Mouse (Mus musculus): ENCODE measurements around the gene Kif5c.
A peak's percentile ranks its signal among the peaks of the same experiment; 100 is the strongest.

Gene Kif5c

DNA sequence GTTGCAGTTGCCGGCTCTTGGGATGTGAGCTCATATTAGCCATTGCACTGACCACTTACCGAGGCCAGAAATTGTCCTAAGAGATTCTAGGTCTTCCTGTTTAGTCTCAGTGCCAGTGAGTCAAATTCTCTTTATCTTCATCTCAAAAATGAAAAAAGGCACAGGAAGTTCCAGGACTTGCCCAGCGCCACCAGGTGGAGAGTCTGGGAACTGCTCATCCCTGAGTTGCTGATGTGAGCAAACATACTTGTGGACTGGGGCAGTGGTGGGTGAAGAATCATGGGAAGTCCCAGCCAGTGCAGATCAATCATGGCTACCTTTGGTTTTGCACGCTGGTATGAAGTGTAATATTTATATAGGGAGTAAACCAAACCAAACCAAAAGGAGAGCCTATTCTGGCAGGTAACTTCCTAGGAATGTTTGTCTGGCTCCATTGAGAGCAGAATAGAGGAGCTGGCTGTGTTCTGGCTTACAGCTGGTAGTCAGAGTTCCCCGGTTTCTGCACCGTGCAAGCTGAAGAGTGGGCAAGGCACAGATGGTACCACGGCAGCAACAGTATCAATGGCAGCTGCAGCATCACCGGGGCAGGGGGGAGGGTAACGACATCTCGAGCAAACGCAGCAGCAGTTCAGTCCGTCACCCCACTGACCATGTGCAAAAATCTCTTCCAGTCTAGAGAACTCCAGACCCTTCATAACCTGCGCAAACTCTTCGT is 129.7 kb downstream of the Kif5c start:
- DNase-seq, result peak in 1 of 2 experiments; percentile 57

DNA sequence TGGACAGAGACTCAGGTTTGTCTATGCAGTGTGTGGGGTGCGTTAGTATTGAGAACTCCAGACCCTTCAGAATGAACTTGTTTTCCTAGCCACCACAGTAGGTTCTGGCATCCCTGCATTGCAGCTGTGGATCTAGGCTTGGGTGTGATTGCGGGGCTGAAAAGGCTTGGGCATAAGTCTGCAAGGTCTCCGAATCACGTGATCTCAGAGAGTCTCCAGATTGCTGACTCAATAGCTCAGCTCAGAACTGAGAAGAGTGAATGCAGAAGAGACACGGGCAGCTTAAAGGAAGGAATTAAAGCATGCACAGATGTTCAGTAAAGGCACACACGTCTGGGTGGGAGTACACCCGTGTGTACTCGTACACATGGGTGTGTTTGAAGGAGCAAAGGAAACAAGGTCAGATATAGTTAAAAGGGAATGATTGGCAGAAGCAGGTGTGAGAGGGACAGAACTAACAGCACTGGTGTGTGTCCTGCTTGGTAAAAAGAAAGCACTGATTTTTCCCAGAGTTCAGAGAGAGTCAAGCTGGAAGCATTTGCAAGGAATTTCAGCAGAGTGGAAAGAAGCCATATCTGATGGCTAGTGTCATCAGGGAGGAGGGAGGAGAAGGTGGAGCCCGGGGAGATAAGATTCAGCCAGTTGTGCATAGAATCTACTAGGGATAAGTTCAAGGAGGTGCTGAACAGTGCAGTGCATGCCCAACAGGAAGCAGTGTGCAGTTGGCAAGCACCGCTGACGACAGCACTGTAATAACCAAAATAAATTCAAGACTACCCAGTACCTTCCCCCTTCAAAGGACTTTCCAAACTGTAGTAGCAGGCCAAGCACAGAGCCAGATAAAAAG is 130.9 kb downstream of the Kif5c start:
- DNase-seq, result no peak

DNA sequence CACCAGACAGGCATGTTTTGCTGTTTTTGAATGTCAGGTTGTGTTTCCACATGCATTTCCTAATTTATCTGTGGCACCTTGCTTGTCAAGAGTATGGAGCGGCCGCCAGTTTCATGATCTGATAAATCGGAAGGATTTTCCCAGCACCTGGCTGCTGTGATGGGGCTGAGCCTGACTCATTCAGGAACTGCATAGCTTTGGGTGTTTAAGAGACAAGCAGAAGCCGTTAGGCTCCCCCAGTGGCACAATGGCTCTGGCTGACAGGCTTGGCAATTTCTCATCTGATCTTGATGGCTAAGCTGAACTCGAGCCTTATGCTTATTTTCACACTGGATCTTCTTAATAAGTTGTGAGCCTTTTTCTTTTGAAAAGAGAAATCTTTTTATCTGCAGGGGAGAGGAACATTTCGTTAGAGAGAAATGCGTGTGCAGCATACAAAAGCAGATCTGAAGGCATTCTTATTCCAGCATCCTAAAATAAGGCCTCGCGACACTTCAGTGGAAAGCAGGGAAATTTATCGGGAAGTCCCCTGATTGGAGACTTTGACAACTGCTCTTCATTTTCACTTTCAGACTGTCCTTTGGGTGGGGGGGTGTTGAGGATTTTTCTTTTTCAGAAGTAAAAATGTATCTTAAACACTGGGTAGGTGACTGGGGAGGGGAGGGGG is 132.6 kb downstream of the Kif5c start:
- DNase-seq, result no peak

DNA sequence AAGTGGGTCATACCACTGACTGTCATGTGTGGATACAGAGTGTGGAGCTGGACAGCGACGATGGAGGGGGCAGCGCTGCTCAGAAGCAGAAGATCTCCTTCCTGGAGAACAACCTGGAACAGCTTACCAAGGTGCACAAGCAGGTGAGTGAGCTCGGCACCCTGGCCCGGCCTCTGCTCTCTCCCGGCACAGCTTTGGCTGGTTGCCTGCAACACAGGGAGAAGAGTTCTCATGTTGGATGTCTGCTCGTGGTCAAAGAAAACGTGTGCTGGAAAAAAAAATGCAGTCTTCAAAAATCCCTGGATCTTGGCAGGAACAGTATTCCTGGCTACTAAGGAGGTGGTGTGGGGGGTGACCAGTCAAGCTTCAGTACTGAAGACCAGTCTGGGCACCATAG is 133.1 kb downstream of the Kif5c start:
- DNase-seq, result no peak

DNA sequence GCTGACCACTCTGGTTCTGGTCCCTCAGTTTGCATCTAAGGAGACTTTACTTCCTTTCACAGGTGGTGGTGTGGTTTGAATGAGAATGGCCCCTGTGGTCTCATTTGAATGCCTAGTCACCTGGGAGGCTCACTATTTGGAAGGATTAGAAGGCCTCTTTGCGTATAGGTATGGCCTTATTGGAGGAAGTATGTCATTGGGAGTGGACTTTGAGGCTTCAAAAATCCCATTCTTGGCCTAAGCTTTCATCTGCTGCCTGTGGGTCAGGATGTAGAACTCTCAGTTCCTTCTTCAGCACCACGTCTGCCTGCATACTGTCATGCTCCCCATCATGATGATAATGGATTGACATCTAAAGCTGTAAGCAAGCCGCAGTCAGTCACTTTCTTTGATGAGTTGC is 134.0 kb downstream of the Kif5c start:
- no peak for DNase-seq

DNA sequence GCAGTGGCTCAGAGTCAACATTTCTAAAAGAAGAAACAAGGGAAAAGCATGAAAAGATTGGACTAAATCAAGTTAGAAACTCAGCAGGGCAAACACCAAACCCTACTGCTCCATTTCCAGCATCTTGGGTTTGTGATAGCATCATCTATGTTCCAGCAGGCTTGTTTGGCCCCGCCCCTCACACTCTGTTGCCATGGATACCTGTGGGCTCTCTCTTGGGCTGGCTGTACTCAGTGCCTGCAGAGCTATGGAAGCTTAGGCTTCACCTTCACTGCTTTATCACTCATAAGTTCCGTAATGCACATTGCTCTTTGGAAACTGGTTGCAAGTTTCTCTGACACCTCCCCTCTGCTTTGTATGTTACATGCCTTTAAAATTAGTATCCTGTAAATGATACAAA is 136.0 kb downstream of the Kif5c start:
- DNase-seq, result peak in 1 of 2 experiments; percentile 35

DNA sequence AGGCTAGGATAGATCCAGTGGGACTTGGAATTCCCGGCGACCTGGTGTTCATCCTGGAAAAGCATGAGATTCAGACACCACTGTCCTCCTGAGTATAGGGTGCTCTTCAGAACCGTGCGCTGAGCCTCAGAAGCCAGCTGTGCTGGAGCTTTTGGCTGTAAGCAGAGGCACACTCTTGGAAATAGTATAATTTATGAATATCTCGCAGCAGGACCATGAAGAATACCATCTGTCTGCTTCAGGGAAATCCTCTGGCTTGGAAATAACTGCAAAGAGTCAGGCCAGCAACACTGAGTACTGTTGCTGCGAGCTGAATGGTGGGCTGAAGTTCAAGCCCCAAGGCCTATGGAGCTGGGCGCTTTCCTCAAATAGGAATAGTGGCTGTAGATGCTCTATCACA is 138.5 kb downstream of the Kif5c start:
- no peak for DNase-seq

DNA sequence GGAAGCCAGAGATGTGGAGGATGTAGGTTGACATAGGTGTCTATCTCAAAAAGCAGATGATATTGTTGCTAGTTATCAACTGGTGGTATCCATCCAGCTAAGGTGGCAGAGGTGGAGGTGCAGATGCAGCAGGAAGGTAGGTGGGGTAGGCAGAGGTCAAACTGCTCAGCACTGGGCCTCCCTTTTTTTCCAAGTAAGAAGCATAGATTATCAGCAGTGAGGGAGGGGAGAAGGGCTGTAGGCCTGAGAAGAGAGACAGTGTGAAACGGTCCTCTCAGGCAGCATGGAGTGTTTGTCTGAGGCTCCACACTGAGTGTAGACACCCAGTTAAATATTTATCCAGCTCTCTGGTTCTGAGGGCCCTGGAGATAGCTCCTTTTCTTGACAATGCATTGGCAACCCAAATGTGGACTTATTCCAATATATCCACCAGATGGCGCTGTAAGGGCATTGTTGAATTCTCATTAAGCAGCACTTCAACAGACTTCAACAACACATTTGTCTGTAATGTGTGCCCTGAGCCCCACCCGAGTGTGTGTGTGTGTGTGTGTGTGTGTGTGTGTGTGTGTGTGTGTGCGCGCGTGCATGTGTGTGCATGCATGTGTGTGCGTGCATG is 145.3 kb downstream of the Kif5c start:
- peak; percentile 59 to 66 for DNase-seq

DNA sequence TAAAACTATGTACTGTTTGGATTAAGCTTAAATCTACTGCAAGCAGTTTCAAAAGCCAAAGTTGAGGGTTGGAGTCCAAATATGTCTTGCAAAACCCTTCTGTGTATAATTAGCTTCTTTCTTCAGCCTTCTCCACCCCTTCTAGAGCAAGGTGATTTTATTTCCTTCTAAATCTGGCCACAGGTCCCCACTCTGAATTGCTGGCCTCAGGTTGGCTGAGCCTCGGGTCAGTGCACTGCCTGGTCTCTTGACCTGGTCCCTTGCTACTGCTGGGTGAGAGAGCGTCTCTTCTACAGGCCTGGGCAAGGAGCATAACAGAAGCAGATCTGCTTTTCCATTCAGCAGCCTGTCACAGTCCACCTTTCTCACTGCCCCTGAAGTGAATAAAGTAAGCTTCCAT is 149.8 kb downstream of the Kif5c start:
- peak; percentile 60 to 65 for DNase-seq

DNA sequence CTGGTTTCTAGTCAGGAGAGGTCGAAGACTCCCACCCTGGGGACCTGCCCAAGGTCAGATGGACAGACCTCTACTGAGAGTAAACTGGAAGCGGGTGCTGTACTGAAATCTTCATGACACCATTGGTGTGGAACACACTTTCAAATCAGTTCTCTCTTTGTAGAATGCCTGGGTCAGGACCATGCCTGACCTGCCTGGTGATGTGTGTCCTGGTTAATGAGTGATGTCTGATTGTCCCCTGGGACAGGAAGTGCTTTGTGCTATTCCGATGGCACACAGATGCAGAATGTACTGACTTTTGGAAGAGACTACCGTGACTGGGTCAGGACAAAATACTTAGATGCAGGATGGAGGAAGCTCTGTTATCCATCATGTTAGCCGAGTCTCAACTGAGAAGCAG is 151.3 kb downstream of the Kif5c start:
- DNase-seq, result peak; percentile 46 to 49

DNA sequence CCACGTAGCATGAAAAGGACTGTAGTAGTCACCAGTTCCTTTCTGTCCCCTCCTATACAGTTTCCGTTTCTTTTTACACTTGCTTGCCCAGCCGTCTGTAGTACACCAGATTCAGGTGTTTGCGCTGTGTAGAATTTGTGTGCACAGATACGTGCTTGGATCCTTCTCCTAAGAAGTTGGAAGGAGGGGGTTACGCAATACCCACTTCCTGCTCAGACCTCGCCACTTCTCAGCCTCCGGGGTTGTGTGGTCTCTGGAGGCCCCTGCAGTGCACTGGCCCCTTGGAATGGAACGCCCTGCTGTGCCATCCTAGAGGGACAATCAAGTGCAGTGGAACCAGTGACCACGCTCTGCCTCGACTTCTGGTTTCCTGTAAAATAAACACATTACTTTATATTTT is 152.1 kb downstream of the Kif5c start:
- no peak for DNase-seq

DNA sequence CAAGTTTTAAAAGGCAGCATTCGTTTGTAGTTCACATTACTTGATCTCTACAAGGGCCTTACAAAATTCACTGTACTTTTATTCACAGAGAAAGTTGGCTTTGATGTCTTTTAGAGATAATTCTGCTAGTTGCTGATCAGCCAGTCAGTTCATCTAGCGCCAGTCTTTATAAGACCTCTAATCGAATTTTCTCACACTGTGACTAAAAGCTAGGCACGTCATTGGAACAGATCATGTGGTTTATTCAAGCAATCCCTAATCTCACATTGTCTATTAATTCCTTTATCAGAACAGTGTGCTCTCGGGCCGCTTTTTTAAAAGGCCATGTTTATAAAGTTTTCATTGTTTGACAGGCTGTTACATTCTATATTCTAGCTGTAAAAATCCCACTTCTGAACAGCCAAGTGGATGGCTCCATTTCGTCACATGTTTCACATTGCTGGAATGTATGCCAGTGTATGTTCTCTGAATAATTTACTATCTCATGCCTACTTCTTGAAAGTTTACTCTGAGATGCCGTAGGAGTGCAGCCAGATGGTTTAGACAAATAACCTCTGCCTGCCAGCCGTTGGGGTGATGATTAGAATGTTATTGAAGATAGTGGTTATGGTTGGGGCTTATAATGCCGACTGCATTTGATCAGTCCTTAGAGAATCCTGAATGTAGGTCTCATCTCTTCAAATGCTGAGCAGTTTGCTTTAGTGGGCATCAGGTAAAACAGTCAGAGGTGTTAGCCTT is 154.3 kb downstream of the Kif5c start:
- DNase-seq, result no peak

DNA sequence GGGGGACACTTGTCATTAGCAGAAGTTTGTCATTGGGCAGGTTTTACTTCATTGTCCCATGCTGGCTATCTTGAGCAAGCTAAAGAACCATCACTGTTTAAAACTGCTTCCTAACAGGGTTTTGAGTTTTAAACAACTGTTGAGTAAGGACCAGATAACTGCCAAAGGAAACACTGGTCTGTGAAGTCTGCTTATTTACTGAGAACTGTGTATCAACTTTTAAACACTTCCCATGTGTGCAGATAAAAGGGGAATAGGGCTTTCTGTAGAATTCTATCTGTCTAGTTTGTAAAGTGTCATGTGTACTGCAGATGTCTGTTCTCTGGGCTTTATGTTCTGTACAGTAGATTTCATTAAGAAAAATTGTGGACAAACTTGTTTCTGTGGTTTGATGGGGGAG is 155.1 kb downstream of the Kif5c start:
- DNase-seq, result no peak

DNA sequence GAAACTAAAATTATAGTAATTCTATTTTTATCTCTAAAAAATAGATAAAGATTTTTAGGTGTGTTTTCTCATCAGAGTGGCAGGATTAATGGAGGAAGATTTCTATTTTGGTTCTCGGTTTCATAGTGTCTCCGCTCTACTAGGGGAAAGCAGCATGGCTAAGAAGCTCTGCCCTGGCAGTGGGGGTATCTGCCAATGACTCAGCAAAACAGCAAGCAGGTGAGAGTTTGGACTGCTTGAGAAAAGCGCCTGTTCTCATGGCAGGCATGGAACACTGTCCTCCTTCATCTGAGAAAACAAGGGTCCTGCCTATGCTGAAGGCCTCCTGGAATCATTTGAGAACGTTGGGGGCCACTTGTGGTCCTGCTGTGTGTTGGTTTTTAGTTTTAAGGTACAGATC is 156.1 kb downstream of the Kif5c start:
- DNase-seq, result no peak

DNA sequence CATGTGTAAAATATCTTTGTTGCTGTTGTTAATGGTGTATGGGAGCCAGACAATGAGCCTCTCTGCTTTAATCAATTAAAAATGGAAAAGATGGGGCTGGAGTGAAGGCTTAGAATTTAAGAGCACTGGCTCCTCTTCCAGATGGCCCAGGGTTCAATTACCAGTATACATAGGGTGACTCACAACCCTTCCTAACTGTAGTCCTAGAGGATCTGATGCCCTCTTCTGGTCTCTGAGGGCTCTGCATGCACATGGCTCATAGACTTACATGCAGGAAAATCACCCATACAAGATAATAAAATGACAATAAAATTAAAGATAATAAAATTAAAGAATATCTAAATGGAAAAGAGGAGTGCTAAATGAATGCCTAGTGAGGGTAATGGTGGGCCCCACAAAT is 156.6 kb downstream of the Kif5c start:
- peak in 1 of 2 experiments; percentile 47 for DNase-seq

DNA sequence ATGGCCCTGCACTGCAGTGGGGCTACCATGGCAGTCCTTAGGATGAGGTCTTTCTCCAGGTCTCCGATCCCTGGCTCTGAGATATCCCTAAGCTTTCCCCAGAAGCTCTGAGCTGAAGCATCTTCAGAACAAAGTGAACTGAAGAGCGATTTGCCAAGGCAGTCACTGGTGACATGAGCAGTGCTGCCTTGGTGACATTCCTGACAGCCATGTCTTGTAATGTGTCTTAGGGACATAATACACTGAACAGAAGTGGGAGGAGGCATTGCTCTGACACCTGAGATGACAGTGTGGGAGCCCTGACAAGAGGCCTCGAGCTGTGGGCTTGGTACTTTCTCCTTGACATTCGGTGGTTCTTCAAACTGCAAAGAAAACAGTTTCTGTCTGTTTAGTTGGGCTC is 157.3 kb downstream of the Kif5c start:
- DNase-seq, result no peak

DNA sequence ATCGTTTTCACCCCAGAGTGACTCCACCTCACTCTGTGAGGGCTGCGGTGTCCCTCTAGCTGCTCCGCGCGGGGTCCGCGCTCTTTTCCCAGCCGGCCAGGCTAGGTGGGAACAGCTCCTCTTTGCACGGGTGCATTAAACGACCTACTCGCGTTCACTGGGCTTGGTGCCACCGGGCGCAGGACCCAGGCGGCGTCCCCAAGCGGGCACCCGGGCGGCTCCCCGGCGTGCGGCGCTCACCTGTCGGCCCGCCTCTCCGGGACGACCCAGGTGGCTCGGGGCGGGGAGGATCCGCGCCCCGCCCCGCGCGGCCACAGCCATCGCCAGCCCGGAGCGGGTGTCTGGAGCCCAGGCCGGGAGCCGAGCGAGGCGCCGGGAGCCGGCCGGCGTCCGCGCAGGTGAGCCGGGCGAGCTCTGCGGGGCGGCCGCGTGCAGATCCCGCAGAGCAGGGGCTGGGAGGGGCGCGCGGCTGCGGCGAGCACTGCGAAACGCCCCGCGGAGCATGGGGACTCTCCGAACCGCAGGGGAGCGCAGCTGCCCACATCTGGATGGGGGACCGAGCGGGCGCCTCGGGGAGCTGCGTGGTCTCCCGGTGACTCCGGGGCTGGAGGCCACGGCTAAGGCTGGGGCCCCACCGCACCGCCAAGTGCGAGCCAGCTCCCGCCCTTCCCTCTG is 168.4 kb downstream of the Kif5c start, which contains the start of gene Lypd6b:
Lypd6b (plus strand) TSS at position 313 of the 675 bp plus-strand sequence.
- peak; percentile 35 to 70 for DNase-seq

DNA sequence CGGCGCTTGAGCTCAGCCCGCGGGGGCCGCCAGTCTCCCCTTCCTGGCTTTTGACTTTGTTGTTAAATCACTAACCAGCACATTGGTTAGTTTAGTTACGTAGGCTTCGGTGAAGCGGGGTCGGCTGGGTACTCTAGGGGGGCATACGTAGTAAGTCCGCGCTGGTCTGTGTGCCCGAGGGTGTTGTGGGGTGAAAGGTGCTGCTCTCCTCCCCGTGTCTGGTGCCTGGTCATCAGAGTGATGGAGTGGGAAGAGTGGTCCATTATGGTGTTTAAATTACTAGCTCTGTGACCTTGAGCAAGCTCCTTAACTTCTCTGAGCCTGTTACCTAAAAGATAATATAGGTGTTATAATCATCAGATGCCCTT is 168.9 kb downstream of the Kif5c start:
- no peak for DNase-seq

DNA sequence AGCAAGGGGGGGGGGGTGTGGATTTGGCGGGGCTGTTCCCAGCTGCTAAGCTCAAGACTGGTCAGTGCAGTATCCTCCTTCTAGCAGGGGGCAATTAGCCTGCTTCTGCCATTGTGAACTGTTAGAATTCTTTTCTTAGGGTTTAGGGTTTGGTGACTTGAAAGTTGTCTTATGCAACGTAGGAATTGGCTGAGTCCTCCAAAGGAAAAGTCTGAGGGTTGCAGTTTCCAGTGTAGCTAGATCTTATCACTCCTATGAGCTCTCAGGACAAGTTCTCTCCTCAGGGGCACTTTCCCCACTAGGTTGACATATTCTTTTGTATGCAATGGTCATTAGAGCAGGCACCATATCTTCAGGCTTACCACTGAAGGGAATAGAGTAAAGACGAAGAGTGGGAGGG is 169.5 kb downstream of the Kif5c start:
- no peak for DNase-seq

DNA sequence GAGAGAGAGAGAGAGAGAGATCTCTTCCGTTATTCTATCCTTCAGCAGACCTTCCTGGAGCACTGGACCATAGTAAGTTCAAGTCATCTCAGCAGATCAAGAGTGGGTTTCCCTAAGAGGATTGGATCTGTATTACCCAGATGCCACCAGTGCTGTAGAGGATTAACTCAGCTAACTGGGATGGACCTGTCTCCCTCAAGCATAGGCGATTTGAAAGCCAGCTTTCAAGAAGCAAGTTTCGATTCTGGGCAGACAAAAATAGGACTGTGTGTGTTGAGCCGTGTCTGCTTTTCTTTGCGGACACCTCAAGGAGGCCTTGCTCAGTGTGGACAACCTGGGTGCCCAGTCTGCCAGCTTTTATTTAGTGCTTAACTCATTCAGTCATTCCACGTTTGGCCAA is 170.0 kb downstream of the Kif5c start:
- no peak for DNase-seq

DNA sequence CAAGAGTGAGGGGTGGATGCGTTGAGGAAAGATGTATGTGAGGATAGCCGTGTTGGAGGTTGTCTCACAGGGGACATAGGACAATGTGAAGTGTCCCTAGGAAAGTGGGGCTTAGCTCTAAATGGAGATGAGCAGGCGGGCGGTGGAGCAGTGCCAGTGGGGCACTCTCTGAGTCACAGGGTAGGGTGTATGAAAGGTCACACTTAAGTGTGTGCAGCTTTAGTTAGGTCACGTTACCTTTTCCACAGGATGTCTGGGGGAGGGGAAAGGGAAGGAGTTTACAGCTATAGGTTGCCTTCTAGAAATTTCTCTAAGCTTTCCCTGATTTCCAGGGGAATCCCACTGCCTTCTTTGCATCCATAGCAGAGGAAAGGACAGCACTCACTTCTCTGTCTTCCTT is 170.4 kb downstream of the Kif5c start:
- DNase-seq, result no peak
